Comparison of ENCODE assay signal across 13 mouse cellular contexts in genomic region chr14:57271861-57272260, GRCm38 (mm10).
A peak's percentile ranks its signal among the peaks of the same experiment; 100 is the strongest.
DNase-seq lines count a peak whose midpoint lies in the region.
"Had no signal": no experiment of that assay in that cellular context is flagged by ENCODE, and none has a peak within 500 bp of the region (broad histone marks: within the 10 kb centered on the region; RNA-seq: fewer than 3 reads in every experiment).

No protein-coding gene starts in this region.

- DNase-seq in adrenal gland, adult (ENCODE audit: inconsistent age in 2 of 2, low spot score in 1 of 2) = peak; percentile 77 to 91
- peak; percentile 89 for DNase-seq in adrenal gland, adult 2 months
- peak; percentile 58 for DNase-seq in adrenal gland, postnatal 10 days
- peak; percentile 45 for DNase-seq in adrenal gland, postnatal 25 days
- no peak for DNase-seq in thymus, postnatal 36 days
- DNase-seq in right cerebral cortex, postnatal 10 days (ENCODE audit: low spot score in 2 of 2) = no peak
- DNase-seq in layer of hippocampus, adult 18-20 months (ENCODE audit: low spot score in 2 of 2) = no peak
- DNase-seq in gastrocnemius, adult 18-20 months (ENCODE audit: low spot score) = no peak
- DNase-seq: cerebellum, adult 11-12 months; cerebellum, adult 2 months; cerebellum, adult 9-10 months; cerebellum, postnatal 10 days; cerebellum, postnatal 25 days had no signal

Comparison
In these comparisons a context has a peak if more than half of its experiments do, and no peak if none do; other contexts are left out.
1. DNase-seq: peak in adrenal gland, adult (2 of 2), adrenal gland, adult 2 months (single experiment), adrenal gland, postnatal 10 days (single experiment) and adrenal gland, postnatal 25 days (single experiment); none in thymus, postnatal 36 days (0 of 2), right cerebral cortex, postnatal 10 days (0 of 2), layer of hippocampus, adult 18-20 months (0 of 2) and gastrocnemius, adult 18-20 months (single experiment).